Mouse (Mus musculus): ENCODE data around the gene Bend3. TPM values are rescaled to one million over a fixed set of nuclear protein-coding genes. Genes with fewer than 3 reads are reported as not detected.
"Not testable (repeated sequence)": the region's sequence is repeated elsewhere in the genome, so short reads cannot be mapped to it uniquely, and the experiment has no call there.

The Bend3 gene
- polyA plus RNA-seq, 1 experiment from 2014 or later = 2.1 TPM

- no peak overlapping the region for H3K4me3 ChIP-seq (ENCODE audit: low read length)
- H3K9ac ChIP-seq (ENCODE audit: low read depth, low read length) = no peak overlapping the region; the same call in 1 of the 2 replicates
- 0 out of 2 replicates have a peak overlapping the region, but pooled peaks have one; percentile 14 for H3K4me2 ChIP-seq (ENCODE audit: low read depth, low read length)
- no peaks in the 10 kb centered on the region for H3K27me3 ChIP-seq (replicated peaks; ENCODE audit: control insufficient read depth, insufficient read depth, low read length)
- peak overlapping the region; percentile 61 for H3K27ac ChIP-seq (ENCODE audit: low read length)
- H3K4me1 ChIP-seq (ENCODE audit: control insufficient read depth, insufficient read depth, low read length) = peaks cover 13% of the 10 kb centered on the region
- 53% methylated on average over 6 of the region's 6 CpGs for WGBS
- ATAC-seq = peak; percentile 80
- no peaks in the 10 kb centered on the region for H3K9me3 ChIP-seq (ENCODE audit: control insufficient read depth, low read length)
- 0 out of 2 replicates have a peak, but pooled peaks cover 4% of the 10 kb centered on the region for H3K36me3 ChIP-seq (ENCODE audit: control insufficient read depth, insufficient read depth, low read length)
These were observed 38.5 kb downstream of the Bend3 start for GRCm38 (mm10) chr10:43516992-43517660.

- 56% methylated on average over 4 of the region's 4 CpGs for WGBS
- Histone ChIP-seq H3K4me1 (ENCODE audit: control insufficient read depth, insufficient read depth, low read length) (peaks cover 13% of the 10 kb centered on the region), H3K36me3 (ENCODE audit: control insufficient read depth, insufficient read depth, low read length) (0 out of 2 replicates have a peak, but pooled peaks cover 4% of the 10 kb centered on the region), H3K4me3 (ENCODE audit: low read length) (no peak overlapping the region), H3K27me3 (replicated peaks; ENCODE audit: control insufficient read depth, insufficient read depth, low read length) (no peaks in the 10 kb centered on the region), H3K9ac (ENCODE audit: low read depth, low read length) (no peak overlapping the region), H3K9me3 (ENCODE audit: control insufficient read depth, low read length) (no peaks in the 10 kb centered on the region), H3K27ac (ENCODE audit: low read length) (peak overlapping the region; percentile 61), H3K4me2 (ENCODE audit: low read depth, low read length) (no peak overlapping the region)
- ATAC-seq = peak; percentile 13; the same call in 1 of the 2 replicates
These were observed 39.2 kb downstream of the Bend3 start for GRCm38 (mm10) chr10:43517836-43518235.

- Histone ChIP-seq H3K4me3 (ENCODE audit: low read length) (peak overlapping the region; percentile 10; the same call in 1 of the 2 replicates), H3K27ac (ENCODE audit: low read length) (peak overlapping the region; percentile 61), H3K4me1 (ENCODE audit: control insufficient read depth, insufficient read depth, low read length) (peaks cover 13% of the 10 kb centered on the region), H3K9ac (ENCODE audit: low read depth, low read length) (no peak overlapping the region), H3K27me3 (replicated peaks; ENCODE audit: control insufficient read depth, insufficient read depth, low read length) (no peaks in the 10 kb centered on the region), H3K36me3 (ENCODE audit: control insufficient read depth, insufficient read depth, low read length) (0 out of 2 replicates have a peak, but pooled peaks cover 4% of the 10 kb centered on the region), H3K9me3 (ENCODE audit: control insufficient read depth, low read length) (no peaks in the 10 kb centered on the region), H3K4me2 (ENCODE audit: low read depth, low read length) (no peak overlapping the region)
- peak; percentile 77 for ATAC-seq
- 45% methylated on average over 13 of the region's 13 CpGs for WGBS
These were observed 39.7 kb downstream of the Bend3 start for GRCm38 (mm10) chr10:43518368-43518767.

DNA sequence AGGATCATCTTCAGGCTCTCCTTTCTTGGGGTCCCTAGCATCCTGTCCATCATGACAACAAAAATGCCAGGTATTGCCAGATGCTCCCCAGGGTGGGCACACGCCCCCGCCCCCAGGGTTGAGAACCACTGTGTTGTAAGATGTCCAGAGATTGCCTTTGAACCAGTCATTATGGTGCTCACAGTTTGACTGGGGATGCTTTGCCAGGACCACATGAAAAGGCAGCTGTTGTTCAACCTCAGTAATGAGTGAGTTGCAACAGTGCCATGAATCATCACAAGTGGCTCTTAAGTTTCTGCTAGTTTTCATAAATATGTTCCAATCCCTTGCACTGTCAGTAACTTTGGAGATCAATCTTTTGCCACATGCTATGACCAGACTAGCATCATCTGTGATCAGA is 41.3 kb downstream of the Bend3 start:
- no peak overlapping the region for H3K4me2 ChIP-seq (ENCODE audit: low read depth, low read length)
- H3K9ac ChIP-seq (ENCODE audit: low read depth, low read length) = no peak overlapping the region
- H3K4me1 ChIP-seq (ENCODE audit: control insufficient read depth, insufficient read depth, low read length) = peaks cover 13% of the 10 kb centered on the region
- no peaks in the 10 kb centered on the region for H3K9me3 ChIP-seq (ENCODE audit: control insufficient read depth, low read length)
- H3K4me3 ChIP-seq (ENCODE audit: low read length) = no peak overlapping the region
- WGBS = 93% methylated on average over 2 of the region's 2 CpGs
- H3K27ac ChIP-seq (ENCODE audit: low read length) = no peak overlapping the region
- no peak for ATAC-seq
- peaks cover 7% of the 10 kb centered on the region; the same call in 1 of the 2 replicates for H3K36me3 ChIP-seq (ENCODE audit: control insufficient read depth, insufficient read depth, low read length)
- no peaks in the 10 kb centered on the region for H3K27me3 ChIP-seq (replicated peaks; ENCODE audit: control insufficient read depth, insufficient read depth, low read length)

- 95% methylated on average over 10 of the region's 10 CpGs for WGBS
- H3K4me2 ChIP-seq (ENCODE audit: low read depth, low read length); H3K9me3 ChIP-seq (ENCODE audit: control insufficient read depth, low read length); H3K27me3 ChIP-seq (replicated peaks; ENCODE audit: control insufficient read depth, insufficient read depth, low read length); H3K4me3 ChIP-seq (ENCODE audit: low read length); ATAC-seq; H3K9ac ChIP-seq (ENCODE audit: low read depth, low read length); H3K27ac ChIP-seq (ENCODE audit: low read length); H3K36me3 ChIP-seq (ENCODE audit: control insufficient read depth, insufficient read depth, low read length): not testable (repeated sequence)
- H3K4me1 ChIP-seq (ENCODE audit: control insufficient read depth, insufficient read depth, low read length) = peaks cover 10% of the 10 kb centered on the region; the same call in 1 of the 2 replicates
These were observed 45.3 kb downstream of the Bend3 start, which contains the start of gene Gm9803 for GRCm38 (mm10) chr10:43523931-43524330. TSS of gene Gm9803 (plus strand) at chr10:43524084.

- Histone ChIP-seq H3K4me1 (ENCODE audit: control insufficient read depth, insufficient read depth, low read length) (peaks cover 10% of the 10 kb centered on the region; the same call in 1 of the 2 replicates), H3K4me3 (ENCODE audit: low read length) (no peak overlapping the region), H3K27ac (ENCODE audit: low read length) (peak overlapping the region; percentile 33), H3K27me3 (replicated peaks; ENCODE audit: control insufficient read depth, insufficient read depth, low read length) (no peaks in the 10 kb centered on the region), H3K9me3 (ENCODE audit: control insufficient read depth, low read length) (no peaks in the 10 kb centered on the region), H3K9ac (ENCODE audit: low read depth, low read length) (no peak overlapping the region), H3K36me3 (ENCODE audit: control insufficient read depth, insufficient read depth, low read length) (peaks cover 17% of the 10 kb centered on the region; the same call in 1 of the 2 replicates), H3K4me2 (ENCODE audit: low read depth, low read length) (no peak overlapping the region)
- 44% methylated on average over 15 of the region's 15 CpGs for WGBS
- ATAC-seq = peak; percentile 71
These were observed 48.9 kb downstream of the Bend3 start for GRCm38 (mm10) chr10:43527283-43528269.

GRCm38 (mm10) chr10:43534382-43534781 is 55.8 kb downstream of the Bend3 start:
- no peak overlapping the region for H3K27ac ChIP-seq (ENCODE audit: low read length)
- H3K4me2 ChIP-seq (ENCODE audit: low read depth, low read length) = no peak overlapping the region
- H3K9ac ChIP-seq (ENCODE audit: low read depth, low read length) = no peak overlapping the region
- no peaks in the 10 kb centered on the region for H3K27me3 ChIP-seq (replicated peaks; ENCODE audit: control insufficient read depth, insufficient read depth, low read length)
- no peaks in the 10 kb centered on the region for H3K9me3 ChIP-seq (ENCODE audit: control insufficient read depth, low read length)
- peaks cover 8% of the 10 kb centered on the region; the same call in 1 of the 2 replicates for H3K4me1 ChIP-seq (ENCODE audit: control insufficient read depth, insufficient read depth, low read length)
- no peak for ATAC-seq
- H3K36me3 ChIP-seq (ENCODE audit: control insufficient read depth, insufficient read depth, low read length) = peaks cover 11% of the 10 kb centered on the region; the same call in 1 of the 2 replicates
- H3K4me3 ChIP-seq (ENCODE audit: low read length) = no peak overlapping the region
- 59% methylated on average over 1 of the region's 1 CpGs for WGBS

GRCm38 (mm10) chr10:43537652-43538051 is 59.0 kb downstream of the Bend3 start:
- no peak overlapping the region for H3K4me3 ChIP-seq (ENCODE audit: low read length)
- H3K4me2 ChIP-seq (ENCODE audit: low read depth, low read length) = no peak overlapping the region
- ATAC-seq = no peak
- no peak overlapping the region for H3K9ac ChIP-seq (ENCODE audit: low read depth, low read length)
- H3K27me3 ChIP-seq (replicated peaks; ENCODE audit: control insufficient read depth, insufficient read depth, low read length) = no peaks in the 10 kb centered on the region
- 0 out of 2 replicates have a peak, but pooled peaks cover 3% of the 10 kb centered on the region for H3K36me3 ChIP-seq (ENCODE audit: control insufficient read depth, insufficient read depth, low read length)
- H3K9me3 ChIP-seq (ENCODE audit: control insufficient read depth, low read length) = no peaks in the 10 kb centered on the region
- peak overlapping the region; percentile 3; the same call in 1 of the 2 replicates for H3K27ac ChIP-seq (ENCODE audit: low read length)
- peaks cover 15% of the 10 kb centered on the region for H3K4me1 ChIP-seq (ENCODE audit: control insufficient read depth, insufficient read depth, low read length)
- WGBS = 88% methylated on average over 7 of the region's 7 CpGs

GRCm38 (mm10) chr10:43538831-43539230 is 60.2 kb downstream of the Bend3 start:
- Histone ChIP-seq H3K4me3 (ENCODE audit: low read length) (no peak overlapping the region), H3K9me3 (ENCODE audit: control insufficient read depth, low read length) (no peaks in the 10 kb centered on the region), H3K9ac (ENCODE audit: low read depth, low read length) (no peak overlapping the region), H3K4me1 (ENCODE audit: control insufficient read depth, insufficient read depth, low read length) (peaks cover 15% of the 10 kb centered on the region), H3K27ac (ENCODE audit: low read length) (no peak overlapping the region), H3K4me2 (ENCODE audit: low read depth, low read length) (no peak overlapping the region), H3K36me3 (ENCODE audit: control insufficient read depth, insufficient read depth, low read length) (0 out of 2 replicates have a peak, but pooled peaks cover 3% of the 10 kb centered on the region), H3K27me3 (replicated peaks; ENCODE audit: control insufficient read depth, insufficient read depth, low read length) (no peaks in the 10 kb centered on the region)
- ATAC-seq = no peak
- 80% methylated on average over 5 of the region's 5 CpGs for WGBS

All from intestine, embryonic 16.5 days (tissue).